Mouse (Mus musculus): ENCODE data around the gene Zfp455. TPM values are rescaled to one million over a fixed set of nuclear protein-coding genes. Genes with fewer than 3 reads are reported as not detected.
A peak's percentile ranks its signal among the peaks of the same experiment; 100 is the strongest.
"Not testable (repeated sequence)": the region's sequence is repeated elsewhere in the genome, so short reads cannot be mapped to it uniquely, and the experiment has no call there.

Gene Zfp455
- 0.86 and 1.2 TPM in 2 replicates for polyA plus RNA-seq (2014; fragmentation: Nextera tagmentation; extraction: Ambion mirVana)

DNA sequence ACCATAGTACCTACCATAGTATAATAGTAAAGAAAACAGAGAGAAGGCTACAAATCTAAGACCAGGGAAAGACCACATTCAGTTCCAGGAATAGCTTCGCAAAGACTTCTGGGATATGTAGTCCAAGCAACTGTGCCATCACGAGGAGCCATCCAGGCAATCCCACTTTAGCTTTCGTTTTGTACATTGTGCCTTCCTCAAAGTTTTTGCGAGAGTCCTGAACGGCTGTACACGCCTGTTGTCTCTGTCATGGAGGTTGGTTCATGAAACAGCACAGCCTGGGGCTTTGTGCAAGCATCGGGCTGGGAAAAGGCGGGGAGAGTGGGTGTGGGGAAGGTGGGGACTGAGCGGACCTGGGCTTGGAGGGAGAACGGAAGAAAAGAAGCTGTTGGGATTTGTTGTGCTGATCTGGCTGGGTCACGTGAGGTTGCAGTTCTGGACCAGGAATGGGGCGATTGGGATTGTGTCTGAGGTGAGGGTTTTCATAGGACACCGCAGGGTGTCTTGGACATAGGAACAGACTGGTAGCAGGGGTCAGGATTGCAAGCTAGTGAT is at the start of gene Zfp455:
Gene Zfp455 (plus strand): TSS at position 167 of the 555 bp plus-strand sequence.
- no peak within 1 kb of the TSS for H3K27ac ChIP-seq (ENCODE audit: low read depth, low read length)
- H3K4me3 ChIP-seq (ENCODE audit: low read depth, low read length), result peak within 1 kb of the TSS; percentile 57
- H3K27me3 ChIP-seq (ENCODE audit: control insufficient read depth, insufficient read depth, low read length), result no peaks in the 10 kb centered on the region
- no peaks in the 10 kb centered on the region for H3K9me3 ChIP-seq (ENCODE audit: control insufficient read depth, low read length)
- no peaks in the 10 kb centered on the region for H3K36me3 ChIP-seq (ENCODE audit: control insufficient read depth, insufficient read depth, low read length)
- H3K9ac ChIP-seq (ENCODE audit: low read depth, low read length), result peak within 1 kb of the TSS; percentile 66
- DNase-seq (ENCODE audit: low spot score), result peak; percentile 77
- peak; percentile 95 for ATAC-seq (ENCODE audit: low FRiP score)
- no peaks in the 10 kb centered on the region for H3K4me1 ChIP-seq (replicated peaks; ENCODE audit: control insufficient read depth, insufficient read depth, low read length)
- WGBS, result 2% methylated on average over 13 of the region's 13 CpGs
- peak within 1 kb of the TSS; percentile 48 for H3K4me2 ChIP-seq (replicated peaks; ENCODE audit: low read depth, low read length)

- not testable (repeated sequence) for ATAC-seq (ENCODE audit: low FRiP score); H3K4me2 ChIP-seq (replicated peaks; ENCODE audit: low read depth, low read length); H3K4me3 ChIP-seq (ENCODE audit: low read depth, low read length); H3K36me3 ChIP-seq (ENCODE audit: control insufficient read depth, insufficient read depth, low read length); H3K9ac ChIP-seq (ENCODE audit: low read depth, low read length); H3K27ac ChIP-seq (ENCODE audit: low read depth, low read length); DNase-seq (ENCODE audit: low spot score); H3K4me1 ChIP-seq (replicated peaks; ENCODE audit: control insufficient read depth, insufficient read depth, low read length); H3K27me3 ChIP-seq (ENCODE audit: control insufficient read depth, insufficient read depth, low read length); H3K9me3 ChIP-seq (ENCODE audit: control insufficient read depth, low read length)
- 68% methylated on average over 4 of the region's 4 CpGs for WGBS
Observed at GRCm38 (mm10) chr13:67166122-67166521, 28.2 kb upstream of the Zfp455 start.

DNA sequence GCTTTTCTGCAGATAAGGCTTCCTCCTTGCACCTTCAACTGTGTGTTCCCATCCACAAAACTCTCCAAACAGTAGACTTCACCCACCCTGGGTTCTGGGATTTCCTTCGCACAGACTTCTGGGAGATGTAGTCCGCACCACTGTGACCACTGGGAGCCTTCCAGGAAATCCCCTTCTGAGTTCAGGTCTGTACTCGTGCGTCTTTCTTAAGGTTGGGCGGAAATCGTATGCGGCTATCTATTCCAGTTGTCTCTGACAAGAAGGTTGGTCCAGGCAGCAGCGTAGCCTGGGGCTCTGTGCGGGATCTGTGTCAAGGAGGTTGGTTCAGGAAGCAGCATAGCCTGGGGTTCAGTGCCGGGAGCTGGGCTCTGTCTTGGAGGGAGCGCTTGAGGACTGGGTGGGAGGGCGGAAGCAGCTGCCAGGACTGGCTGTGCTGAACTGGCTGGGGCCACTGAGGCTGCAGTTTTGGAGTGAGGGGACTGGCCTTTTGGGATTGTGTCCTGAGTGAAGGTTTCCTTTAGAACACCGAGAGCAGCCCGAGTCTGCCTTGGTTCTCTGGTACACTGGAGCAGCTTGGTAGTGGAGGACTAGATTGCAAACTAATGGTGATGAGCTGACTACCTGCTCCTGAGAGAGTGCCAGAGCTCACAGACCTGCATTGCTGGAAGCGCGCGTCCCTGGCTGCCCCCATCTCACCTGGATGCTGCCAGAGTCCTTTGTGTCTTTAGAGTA is 21.1 kb upstream of the Zfp455 start, which contains the start of gene Rsl1:
Gene Rsl1 (plus strand): TSS at position 192 of the 732 bp plus-strand sequence.
- H3K27me3 ChIP-seq (ENCODE audit: control insufficient read depth, insufficient read depth, low read length); H3K4me1 ChIP-seq (replicated peaks; ENCODE audit: control insufficient read depth, insufficient read depth, low read length); H3K9me3 ChIP-seq (ENCODE audit: control insufficient read depth, low read length); H3K27ac ChIP-seq (ENCODE audit: low read depth, low read length); H3K36me3 ChIP-seq (ENCODE audit: control insufficient read depth, insufficient read depth, low read length): not testable (repeated sequence)
- whole genome bisulfite sequencing, result 0% methylated on average over 17 of the region's 17 CpGs
- Histone ChIP-seq H3K4me2 (replicated peaks; ENCODE audit: low read depth, low read length) (peak within 1 kb of the TSS; percentile 39), H3K9ac (ENCODE audit: low read depth, low read length) (peak within 1 kb of the TSS; percentile 58), H3K4me3 (ENCODE audit: low read depth, low read length) (peak within 1 kb of the TSS; percentile 51)
- peak; percentile 98 for ATAC-seq (ENCODE audit: low FRiP score)
- DNase-seq (ENCODE audit: low spot score), result peak; percentile 70

- Histone ChIP-seq H3K27ac (ENCODE audit: low read depth, low read length) (no peak overlapping the region), H3K9me3 (ENCODE audit: control insufficient read depth, low read length) (no peaks in the 10 kb centered on the region), H3K36me3 (ENCODE audit: control insufficient read depth, insufficient read depth, low read length) (no peaks in the 10 kb centered on the region), H3K4me1 (replicated peaks; ENCODE audit: control insufficient read depth, insufficient read depth, low read length) (no peaks in the 10 kb centered on the region), H3K27me3 (ENCODE audit: control insufficient read depth, insufficient read depth, low read length) (no peaks in the 10 kb centered on the region), H3K4me3 (ENCODE audit: low read depth, low read length) (peak overlapping the region; percentile 51; the same call in 1 of the 2 replicates), H3K9ac (ENCODE audit: low read depth, low read length) (peak overlapping the region; percentile 58; the same call in 1 of the 2 replicates), H3K4me2 (replicated peaks; ENCODE audit: low read depth, low read length) (peak overlapping the region; percentile 39)
- DNase-seq (ENCODE audit: low spot score) (peak; percentile 1), ATAC-seq (ENCODE audit: low FRiP score) (no peak)
- 35% methylated on average over 5 of the region's 5 CpGs for WGBS
Observed at GRCm38 (mm10) chr13:67173723-67174055, 20.6 kb upstream of the Zfp455 start.

- H3K9ac ChIP-seq (ENCODE audit: low read depth, low read length), result no peak overlapping the region
- ATAC-seq (ENCODE audit: low FRiP score) (no peak), DNase-seq (ENCODE audit: low spot score) (no peak)
- H3K27me3 ChIP-seq (ENCODE audit: control insufficient read depth, insufficient read depth, low read length), result no peaks in the 10 kb centered on the region
- WGBS, result 78% methylated on average over 3 of the region's 3 CpGs
- no peaks in the 10 kb centered on the region for H3K36me3 ChIP-seq (ENCODE audit: control insufficient read depth, insufficient read depth, low read length)
- no peak overlapping the region for H3K4me3 ChIP-seq (ENCODE audit: low read depth, low read length)
- H3K4me1 ChIP-seq (replicated peaks; ENCODE audit: control insufficient read depth, insufficient read depth, low read length), result no peaks in the 10 kb centered on the region
- H3K27ac ChIP-seq (ENCODE audit: low read depth, low read length), result no peak overlapping the region
- no peak overlapping the region for H3K4me2 ChIP-seq (replicated peaks; ENCODE audit: low read depth, low read length)
- no peaks in the 10 kb centered on the region for H3K9me3 ChIP-seq (ENCODE audit: control insufficient read depth, low read length)
Observed at GRCm38 (mm10) chr13:67201656-67202055, 7.3 kb downstream of the Zfp455 start.

DNA sequence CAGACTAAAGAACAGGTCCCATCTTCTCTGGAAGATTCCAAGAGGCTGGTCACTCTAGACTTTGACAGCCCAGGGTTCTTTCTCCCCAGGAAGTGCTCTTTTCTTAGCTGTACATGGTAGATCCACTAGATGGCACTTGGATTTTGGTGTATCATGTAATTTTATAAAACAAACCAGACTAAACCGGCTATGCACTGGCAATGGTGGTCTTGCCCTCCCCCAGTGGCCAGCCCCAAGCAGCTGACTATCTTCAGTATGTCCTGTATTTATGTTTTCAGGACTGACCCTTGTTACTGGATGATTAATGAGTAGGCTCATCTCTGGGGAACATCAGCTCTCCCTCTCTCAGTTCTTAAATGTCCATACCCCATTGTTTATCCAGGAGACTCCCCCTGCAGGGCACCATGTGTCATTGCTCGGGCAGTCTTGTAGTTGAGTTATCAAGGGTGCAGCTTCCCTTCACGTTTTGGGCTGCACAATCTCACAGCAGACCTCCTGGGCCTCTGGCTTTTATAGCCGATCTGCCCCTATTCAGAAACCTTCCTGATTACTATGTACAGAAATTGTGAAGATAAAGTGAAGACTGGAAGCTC is 19.8 kb downstream of the Zfp455 start:
- Histone ChIP-seq H3K9me3 (ENCODE audit: control insufficient read depth, low read length) (no peaks in the 10 kb centered on the region), H3K27me3 (ENCODE audit: control insufficient read depth, insufficient read depth, low read length) (no peaks in the 10 kb centered on the region), H3K4me2 (replicated peaks; ENCODE audit: low read depth, low read length) (no peak overlapping the region), H3K4me3 (ENCODE audit: low read depth, low read length) (no peak overlapping the region), H3K9ac (ENCODE audit: low read depth, low read length) (no peak overlapping the region), H3K27ac (ENCODE audit: low read depth, low read length) (no peak overlapping the region), H3K36me3 (ENCODE audit: control insufficient read depth, insufficient read depth, low read length) (no peaks in the 10 kb centered on the region), H3K4me1 (replicated peaks; ENCODE audit: control insufficient read depth, insufficient read depth, low read length) (no peaks in the 10 kb centered on the region)
- WGBS, result 62% methylated on average over 4 of the region's 4 CpGs
- peak; percentile 5 for DNase-seq (ENCODE audit: low spot score)
- no peak for ATAC-seq (ENCODE audit: low FRiP score)

Other genes starting within 250 kb of the Zfp455 start
- gene Zfp712, start 133.3 kb upstream of the Zfp455 start, polyA plus RNA-seq (2014; fragmentation: Nextera tagmentation; extraction: Ambion mirVana), result 5.8 TPM in 2 replicates
- gene Zfp708, start 96.5 kb upstream of the Zfp455 start, polyA plus RNA-seq (2014; fragmentation: Nextera tagmentation; extraction: Ambion mirVana), result 9.2 and 9.6 TPM in 2 replicates
- gene Gm28557, start 85.9 kb upstream of the Zfp455 start, polyA plus RNA-seq (2014; fragmentation: Nextera tagmentation; extraction: Ambion mirVana), result 1.9 and 3.3 TPM in 2 replicates
- gene Rslcan18, start 78.2 kb upstream of the Zfp455 start, polyA plus RNA-seq (2014; fragmentation: Nextera tagmentation; extraction: Ambion mirVana), result 0.14 and 0.26 TPM in 2 replicates
- 1.7 and 3.3 TPM in 2 replicates for gene Zfp759, start 72.8 kb upstream of the Zfp455 start, polyA plus RNA-seq (2014; fragmentation: Nextera tagmentation; extraction: Ambion mirVana)
- 4.5 and 5.4 TPM in 2 replicates for gene Rsl1, start 21.3 kb upstream of the Zfp455 start, polyA plus RNA-seq (2014; fragmentation: Nextera tagmentation; extraction: Ambion mirVana)
- 2.9 and 4.0 TPM in 2 replicates for gene Zfp458, start 84.0 kb downstream of the Zfp455 start, polyA plus RNA-seq (2014; fragmentation: Nextera tagmentation; extraction: Ambion mirVana)
- gene Zfp457, start 112.0 kb downstream of the Zfp455 start, polyA plus RNA-seq (2014; fragmentation: Nextera tagmentation; extraction: Ambion mirVana), result 0.43 and 0.56 TPM in 2 replicates
- 1.6 and 1.7 TPM in 2 replicates for gene Zfp595, start 138.1 kb downstream of the Zfp455 start, polyA plus RNA-seq (2014; fragmentation: Nextera tagmentation; extraction: Ambion mirVana)
- not detected in 2 replicates for gene Gm28044, start 166.0 kb downstream of the Zfp455 start, polyA plus RNA-seq (2014; fragmentation: Nextera tagmentation; extraction: Ambion mirVana)
- 0.75 and 1.2 TPM in 2 replicates for gene Zfp953, start 166.1 kb downstream of the Zfp455 start, polyA plus RNA-seq (2014; fragmentation: Nextera tagmentation; extraction: Ambion mirVana)
- gene Gm28041, start 181.2 kb downstream of the Zfp455 start, polyA plus RNA-seq (2014; fragmentation: Nextera tagmentation; extraction: Ambion mirVana), result 0.25 TPM in 1 of 2 replicates, not detected in the other
- gene Zfp456, start 181.3 kb downstream of the Zfp455 start, polyA plus RNA-seq (2014; fragmentation: Nextera tagmentation; extraction: Ambion mirVana), result 1.1 and 1.2 TPM in 2 replicates
- gene Zfp429, start 205.3 kb downstream of the Zfp455 start, polyA plus RNA-seq (2014; fragmentation: Nextera tagmentation; extraction: Ambion mirVana), result 3.2 and 4.3 TPM in 2 replicates
- 0.70 and 1.4 TPM in 2 replicates for gene Zfp459, start 226.9 kb downstream of the Zfp455 start, polyA plus RNA-seq (2014; fragmentation: Nextera tagmentation; extraction: Ambion mirVana)

Measured in hindbrain, embryonic 11.5 days (tissue).